Mouse (Mus musculus) granulocyte monocyte progenitor cell, adult 5-6 weeks (primary cell): ENCODE measurements at regions not wholly inside any gene's neighbourhood (a gene's known extent, or its start where the extent isn't known, plus 50 kb on each side); places are given as distances from the start of the nearest gene placed in this dataset.

Experiments
- ATAC-seq: replicated peaks from 2 replicates; pipeline ENCODE4 v1.8.0; 2016; ENCODE audit warnings: mild to moderate bottlenecking, moderate TSS enrichment, inconsistent platforms; ENCODE audit not compliant: poor library complexity, severe bottlenecking

DNA sequence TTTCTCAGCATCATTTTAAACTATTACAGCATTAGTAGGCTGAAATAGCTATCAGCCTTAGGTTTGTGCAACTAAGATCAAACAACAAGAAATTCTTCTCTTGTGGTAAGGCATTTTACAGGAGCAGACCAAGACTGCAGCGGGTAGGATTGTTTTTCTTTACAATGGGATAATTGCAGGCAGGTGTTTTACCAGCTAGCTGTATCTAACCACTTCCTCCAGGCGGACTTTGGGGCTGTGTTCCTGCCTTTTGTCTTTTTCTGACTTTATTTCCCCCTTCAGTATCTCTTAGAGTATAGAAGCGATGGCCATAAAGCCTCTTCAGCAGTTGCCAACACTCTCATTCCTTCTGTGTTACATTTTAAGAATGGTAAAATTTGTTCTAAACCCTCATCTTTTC, 84.8 kb upstream of the Hs6st1 start:
- ATAC-seq, result no peak

DNA sequence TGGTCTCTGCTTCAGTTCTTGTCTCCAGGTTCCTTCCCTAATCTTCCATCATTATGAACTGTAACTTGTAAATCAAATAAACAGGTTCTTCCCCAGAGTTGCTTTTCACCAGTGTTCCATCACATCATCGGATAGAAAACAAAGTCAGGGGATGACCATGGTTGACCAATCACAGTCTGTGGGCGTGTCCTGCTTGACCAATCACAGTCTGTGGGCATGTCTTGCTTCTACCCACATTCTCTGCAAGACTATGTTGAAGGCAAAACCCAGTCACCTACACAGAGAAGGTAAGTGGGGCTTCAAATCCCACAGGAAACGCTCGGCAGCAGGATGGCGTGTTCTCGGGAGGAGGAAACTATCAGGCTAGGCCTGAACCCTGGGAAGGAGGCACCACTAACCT, 82.9 kb upstream of the Hs6st1 start:
- no peak for ATAC-seq

DNA sequence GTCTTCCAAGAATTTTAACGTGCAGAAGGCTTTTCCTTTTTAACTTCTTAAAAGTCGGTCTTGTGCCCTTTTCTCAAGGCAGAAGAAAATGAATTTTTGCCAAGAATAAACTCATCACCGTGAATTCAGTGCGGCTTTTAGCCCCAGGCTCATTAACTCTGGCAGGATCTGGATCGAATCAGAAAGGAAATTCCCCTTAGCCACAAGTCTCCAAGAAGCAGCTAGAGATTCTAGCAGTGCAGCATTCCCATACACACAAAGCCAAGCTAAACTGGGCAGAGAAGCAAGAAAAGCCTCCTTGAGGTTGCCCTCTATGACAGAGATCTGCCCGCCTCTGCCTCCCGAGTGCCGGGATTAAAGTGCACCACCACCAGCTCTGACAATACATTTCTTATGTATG, 81.5 kb upstream of the Hs6st1 start:
- no peak for ATAC-seq

DNA sequence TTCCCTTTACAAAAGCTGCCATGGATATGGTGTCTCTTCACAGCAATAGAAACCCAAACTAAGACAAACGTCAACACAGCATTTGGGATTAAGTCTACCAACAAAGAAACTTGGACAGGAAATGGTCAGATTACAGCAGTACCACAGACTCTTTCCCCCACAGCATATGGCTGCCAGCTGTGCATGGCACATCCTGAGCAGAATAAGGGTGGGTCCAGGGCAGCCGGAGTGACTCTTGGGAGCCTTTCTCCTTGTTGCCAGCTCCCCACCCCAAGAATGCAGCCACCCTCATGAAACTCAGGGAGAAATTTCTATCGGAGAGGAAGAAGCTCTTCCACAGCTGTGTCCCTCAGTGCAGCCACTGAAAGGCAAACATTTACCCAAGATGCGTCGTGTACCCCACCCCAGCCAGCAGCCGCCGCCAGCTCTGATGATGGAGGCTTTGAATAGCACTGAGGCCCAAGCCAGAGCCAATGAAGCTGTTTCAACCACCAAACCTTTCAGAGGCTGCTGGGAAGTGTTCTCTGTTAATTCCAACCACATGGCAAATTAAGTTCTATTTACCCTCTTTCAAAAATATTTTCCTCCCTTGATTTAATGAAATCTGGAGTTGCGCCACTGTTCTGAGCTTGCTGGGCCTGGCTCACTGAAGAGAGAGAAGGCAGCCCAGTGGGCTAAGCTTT, 75.8 kb upstream of the Hs6st1 start:
- ATAC-seq, result no peak

DNA sequence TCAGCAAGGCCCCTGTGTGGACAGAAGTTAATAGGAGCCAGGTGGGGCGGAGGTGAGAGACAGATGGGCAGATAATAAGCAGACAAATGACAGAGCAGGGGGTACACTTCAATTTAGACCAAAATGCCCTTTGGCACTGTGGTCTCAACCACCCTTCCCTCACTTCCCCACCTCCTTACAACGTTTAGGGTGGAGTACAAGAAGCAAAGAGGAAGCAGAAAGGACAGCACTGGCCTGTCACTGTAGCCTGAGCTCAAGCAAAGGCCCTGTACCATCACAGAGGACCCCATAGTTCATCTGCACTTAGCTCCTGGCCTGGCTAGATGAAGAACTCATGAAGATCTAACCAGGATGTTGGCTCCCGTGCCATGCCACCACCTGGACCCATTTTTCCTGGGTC, 75.3 kb upstream of the Hs6st1 start:
- ATAC-seq, result peak; percentile 55

DNA sequence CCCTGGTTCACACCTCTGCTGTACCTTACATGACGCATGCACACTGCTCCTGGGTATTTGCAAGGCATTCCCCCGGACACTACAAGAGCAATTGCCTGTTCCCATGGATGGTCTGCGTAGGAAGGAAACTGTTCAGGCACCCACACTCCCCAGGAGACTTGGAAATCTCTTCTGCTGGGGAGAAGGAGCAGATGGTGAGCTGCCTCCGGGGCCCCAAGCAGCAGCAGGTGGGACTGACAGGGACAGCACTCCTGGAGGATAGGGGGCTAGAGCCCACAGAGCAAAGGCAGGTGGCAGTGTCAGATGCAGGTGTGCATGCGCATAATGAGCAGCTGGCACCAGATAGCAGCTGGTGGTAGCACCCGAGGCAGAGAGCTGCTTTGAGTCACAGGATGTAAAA, 72.5 kb upstream of the Hs6st1 start:
- ATAC-seq, result no peak

DNA sequence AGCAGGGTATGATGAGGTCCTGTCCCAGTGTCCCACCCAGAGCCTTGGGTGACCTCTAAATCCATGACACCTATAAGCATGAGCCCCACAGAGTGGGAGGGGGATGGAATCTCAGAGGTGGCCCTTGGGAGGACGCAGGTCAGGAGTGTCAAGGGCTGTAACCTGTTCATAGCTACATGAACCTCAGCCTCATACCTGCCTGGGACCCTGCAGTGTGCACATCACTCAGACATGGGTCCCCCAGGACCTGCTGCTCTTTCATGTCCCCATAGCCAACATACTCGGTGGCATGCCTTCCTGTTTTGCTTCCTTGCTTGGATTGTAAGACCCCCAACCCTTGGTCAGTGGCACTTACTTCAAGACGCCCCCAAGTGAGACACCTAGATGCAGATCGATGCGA, 66.9 kb upstream of the Hs6st1 start:
- ATAC-seq, result no peak

DNA sequence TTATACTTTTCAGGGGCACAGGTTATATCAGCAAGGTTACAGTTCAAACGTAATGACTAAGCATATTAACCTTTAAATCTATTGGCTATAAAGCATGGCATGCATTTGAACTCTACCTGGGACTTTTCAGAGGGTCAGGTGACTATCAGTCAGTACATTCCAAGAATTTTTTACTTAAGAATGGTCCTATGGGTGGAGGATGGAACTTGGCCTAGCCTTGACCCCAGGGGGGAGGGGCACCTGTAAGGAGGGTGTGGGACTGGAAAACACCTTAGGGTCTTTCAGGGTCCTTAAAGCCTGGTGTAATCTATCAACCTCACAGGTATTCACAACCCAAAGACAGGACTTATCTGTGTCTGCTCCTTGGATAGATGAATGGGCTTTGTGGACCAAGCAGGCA, 66.4 kb upstream of the Hs6st1 start:
- ATAC-seq, result no peak

DNA sequence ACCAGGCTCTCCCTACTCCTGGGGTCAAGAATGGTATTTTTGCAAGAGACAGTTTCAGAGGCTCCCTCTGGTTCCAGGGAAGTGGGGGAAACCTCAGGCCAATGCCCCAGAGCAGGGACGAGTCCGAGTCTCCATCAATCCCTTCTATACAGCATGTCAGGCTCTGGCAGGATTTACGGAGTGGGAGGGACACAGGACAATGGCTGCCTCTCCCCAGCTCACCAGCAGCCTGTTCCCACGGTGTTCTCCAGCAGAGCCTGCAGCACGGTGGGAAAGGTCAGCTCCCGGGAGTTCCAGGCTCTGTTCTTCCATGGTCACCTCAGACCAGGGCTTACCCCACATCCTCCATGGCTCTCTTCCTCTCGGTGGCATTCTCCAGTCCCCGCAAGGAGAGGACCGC, 64.6 kb upstream of the Hs6st1 start:
- no peak for ATAC-seq

DNA sequence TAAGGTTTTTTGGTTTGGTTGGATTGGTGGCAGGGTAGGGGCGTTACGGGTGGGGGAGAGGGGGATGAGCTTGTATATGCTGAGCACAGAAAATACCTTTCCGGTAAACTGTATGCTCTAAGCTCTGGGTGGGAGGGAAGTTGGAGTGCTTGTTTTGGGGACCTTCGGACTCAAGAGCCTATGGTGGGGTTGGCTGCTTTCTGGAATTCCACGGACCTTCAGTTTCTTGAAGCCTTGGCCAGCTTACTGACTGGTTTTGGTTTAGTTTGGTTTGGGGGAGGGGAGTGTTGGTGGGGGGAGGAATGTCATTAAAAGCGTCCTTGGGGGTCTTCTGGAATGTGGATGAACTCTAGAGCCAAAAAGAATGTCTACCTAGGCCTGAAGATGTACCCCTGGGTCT, 59.6 kb upstream of the Hs6st1 start:
- ATAC-seq, result no peak

DNA sequence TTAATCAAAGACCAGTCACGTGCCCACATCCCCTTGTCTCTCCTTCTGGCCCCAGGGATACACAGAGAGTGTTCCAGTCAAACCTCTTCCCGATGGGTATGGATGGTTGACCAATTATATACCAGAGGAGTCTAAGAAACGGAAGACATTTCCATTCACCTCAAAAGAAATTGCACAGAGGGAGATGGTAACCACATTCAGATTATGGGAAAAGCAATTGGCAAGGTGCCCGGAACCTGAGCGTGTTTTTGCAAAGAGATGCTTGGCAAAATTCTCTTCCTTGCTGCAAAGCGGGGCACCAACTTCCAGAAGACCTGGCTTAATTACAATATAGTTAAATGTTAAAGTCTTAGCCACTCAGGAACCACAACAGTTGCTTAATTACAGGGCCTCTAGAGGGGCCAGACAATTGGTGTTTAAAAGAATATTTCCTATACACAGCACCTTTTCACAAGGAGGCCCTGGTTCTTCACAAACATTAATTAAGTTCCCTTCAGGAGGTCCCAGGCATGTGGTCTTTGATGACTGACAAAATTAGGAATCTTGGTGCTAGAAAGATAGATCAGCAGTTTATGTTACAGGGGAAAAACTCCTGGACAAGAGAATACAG, 59.1 kb upstream of the Hs6st1 start:
- no peak for ATAC-seq

DNA sequence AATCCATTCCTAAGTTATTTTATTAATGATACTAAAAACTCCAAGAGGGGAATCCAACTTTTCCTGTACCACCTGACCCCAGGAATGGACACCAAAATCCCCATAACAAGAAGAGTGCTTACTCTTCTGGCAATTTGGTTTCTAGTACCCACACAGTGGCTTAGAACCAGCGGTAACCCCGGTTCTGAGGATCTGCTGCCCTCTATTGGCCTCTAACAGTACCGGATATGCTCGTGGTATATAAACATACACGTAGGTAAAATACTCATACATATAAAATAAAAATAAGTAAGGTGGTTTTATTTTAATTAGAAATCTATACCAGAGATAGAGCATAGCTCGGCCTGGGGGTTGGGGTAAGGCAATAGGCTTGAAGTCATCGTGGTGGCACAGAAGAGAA, 58.0 kb upstream of the Hs6st1 start:
- no peak for ATAC-seq

DNA sequence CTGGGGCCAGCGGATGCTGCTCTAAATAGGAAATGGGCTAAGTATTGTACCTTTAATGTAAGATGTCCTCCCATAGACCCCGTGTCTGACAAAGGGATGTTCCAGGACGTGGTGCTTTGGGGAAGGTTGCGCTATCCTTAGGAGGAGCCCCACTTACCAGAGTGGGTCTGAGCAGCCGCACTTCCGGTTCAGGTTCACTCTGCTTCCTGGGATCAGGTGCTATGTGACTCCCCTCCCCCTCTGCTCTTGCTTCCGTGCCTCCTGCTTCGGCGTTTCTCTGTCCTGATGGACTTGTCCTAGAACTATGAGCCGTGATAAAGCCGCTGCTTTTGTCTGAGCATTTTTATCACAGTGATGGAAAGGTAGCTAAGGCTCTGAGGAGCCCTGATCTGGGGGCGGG, 57.4 kb upstream of the Hs6st1 start:
- no peak for ATAC-seq

DNA sequence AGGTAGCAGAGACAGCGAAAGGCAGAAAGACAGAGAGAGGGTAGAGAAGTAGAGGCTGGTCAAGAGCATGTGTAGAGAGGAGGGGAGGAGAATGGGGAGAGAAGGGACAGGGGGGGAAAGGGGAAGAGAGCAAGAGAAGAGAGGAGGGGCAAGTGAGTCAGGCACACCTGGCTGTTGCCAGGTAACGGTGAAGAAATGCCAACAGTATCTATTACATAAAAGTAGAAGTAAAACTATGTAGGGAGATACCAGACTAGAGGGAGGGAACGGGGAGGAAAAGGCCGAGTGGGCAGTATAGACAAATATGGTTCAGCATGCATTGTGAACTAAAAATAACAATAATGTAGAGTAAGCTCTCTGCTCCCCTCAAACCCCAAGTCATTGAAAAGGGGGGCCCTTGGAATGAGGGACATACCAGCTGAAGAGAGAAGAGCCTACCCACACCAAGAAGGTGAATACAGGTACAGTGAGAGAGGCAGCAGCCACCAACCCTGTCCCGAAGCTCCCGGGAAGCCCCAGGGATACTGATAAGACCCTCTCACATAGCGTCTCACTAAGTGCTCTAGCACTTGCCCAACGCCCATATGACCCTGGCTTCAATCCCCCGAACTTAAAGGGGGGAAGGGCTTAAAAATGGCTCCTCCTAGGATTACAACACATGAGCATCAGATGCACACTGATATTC, 56.0 kb upstream of the Hs6st1 start:
- ATAC-seq, result no peak

DNA sequence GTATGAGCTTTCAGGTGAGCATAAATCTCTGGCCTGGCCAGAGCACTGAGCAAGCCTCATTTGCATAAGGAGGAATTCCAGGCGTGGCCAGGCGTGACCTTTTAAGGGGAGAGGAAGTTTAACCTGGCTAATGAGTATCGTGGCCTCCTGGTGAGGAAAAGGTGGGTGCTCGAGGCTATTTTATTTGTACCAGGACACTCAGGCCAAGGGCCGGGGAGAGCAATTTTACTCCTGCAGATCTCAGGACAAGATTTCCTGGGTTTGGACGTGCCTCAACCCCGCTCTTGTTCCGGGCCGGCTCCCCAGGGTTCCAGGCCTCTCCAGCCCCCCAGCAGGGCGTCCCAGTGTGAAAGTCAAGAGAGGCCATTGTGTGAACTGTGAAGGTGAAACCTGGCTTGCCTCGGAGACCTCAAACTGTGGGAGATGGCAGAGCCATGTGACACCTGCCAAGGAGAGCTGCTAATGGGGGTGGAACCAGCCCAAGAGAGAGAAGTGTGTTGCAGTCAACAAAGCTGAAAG, 54.3 kb upstream of the Hs6st1 start:
- no peak for ATAC-seq

DNA sequence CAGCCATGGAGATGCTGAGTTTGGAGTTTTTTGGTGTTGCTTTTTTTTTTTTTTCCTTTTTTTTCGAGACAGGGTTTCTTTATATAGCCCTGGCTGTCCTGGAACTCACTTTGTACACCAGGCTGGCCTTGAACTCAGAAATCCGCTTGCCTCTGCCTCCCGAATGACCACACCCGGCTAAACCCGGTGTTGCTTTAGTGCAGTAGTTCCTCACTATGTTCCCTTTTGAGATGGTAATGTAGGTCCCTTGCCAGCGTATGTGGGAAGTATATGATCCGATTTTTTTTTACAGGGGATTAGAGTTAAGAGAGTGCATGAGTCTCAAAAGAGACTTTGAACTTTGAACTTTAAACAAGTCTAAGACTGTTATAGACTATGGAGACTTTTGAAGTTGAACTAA, 53.8 kb upstream of the Hs6st1 start:
- no peak for ATAC-seq

DNA sequence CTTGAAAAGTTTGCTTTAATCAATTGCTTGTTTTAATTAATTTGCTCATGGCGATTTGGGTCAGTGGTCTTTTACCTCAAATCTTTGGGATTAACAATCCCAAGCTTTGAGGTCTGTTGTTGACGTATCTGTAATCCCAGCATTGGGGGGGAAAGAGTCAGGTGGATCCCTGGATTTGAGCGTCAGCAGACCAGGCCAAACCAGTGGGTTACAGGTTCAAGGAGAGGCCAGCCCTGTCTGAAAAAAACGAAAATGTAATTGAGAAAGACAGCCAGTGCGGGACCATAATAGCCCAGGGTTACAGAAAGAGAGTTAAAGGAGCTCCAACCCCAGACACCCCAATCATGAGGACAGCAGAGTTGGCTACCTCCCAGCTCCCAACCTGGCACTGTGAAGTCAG, 53.0 kb upstream of the Hs6st1 start:
- ATAC-seq, result no peak

DNA sequence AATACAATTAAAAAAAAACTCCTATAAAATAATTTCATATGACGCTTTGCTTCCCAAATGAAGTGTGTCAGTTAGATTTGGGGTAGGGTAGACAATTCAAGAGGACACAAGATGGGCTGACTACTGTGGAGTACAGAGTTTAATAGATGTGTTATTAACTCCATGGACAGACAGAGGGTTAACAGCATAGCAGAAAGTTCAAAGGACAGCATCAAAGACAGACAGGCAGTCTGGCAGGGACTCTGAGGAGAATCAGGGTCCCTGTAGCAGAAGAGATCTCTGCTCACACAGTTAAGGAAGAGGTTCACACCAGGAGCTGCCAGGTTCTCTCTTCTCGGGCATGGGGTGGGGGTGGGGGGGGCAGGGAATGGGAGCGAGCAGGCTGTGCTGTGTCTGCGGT, 51.6 kb upstream of the Hs6st1 start:
- ATAC-seq, result no peak

DNA sequence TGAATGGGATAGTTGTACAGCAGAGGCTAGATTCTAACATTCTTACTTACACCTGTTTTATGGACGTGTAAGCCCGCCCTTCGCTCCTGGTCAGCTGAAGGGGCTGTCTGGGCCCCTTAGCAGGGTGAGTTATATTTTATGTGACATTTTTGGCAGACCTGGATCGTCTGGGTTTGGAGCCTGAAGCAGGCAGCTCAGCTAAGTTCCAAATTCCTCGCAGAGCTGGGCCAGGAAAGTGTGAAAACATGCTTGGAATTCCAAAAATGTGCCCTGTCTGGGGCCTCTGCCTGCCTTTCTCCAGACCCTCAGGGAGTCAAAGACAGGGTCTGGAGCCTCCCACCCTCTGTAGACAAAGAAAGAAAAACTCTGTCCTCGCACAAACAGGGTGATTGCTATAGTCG, 51.1 kb upstream of the Hs6st1 start:
- ATAC-seq, result no peak

DNA sequence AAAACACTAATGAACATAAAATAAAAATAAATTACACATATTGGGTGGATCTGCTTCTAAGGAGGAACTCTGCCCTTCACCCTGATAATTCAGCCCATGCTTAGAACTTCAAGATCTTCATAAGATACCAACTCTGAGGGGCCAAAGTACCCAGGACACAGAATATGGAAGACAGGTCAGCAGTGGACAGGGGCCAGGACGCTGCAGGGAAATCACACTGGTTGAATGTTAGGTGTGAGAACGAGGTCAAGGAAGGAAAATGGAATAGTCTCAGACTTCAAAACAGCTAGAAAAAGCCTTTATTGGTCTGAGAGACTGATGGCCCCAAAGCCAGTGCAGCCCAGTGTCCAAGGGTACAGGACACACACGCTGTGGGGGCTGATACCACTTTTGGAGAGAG, 50.5 kb upstream of the Hs6st1 start:
- no peak for ATAC-seq
